ENCODE assay signal across 8 mouse cellular contexts in the genomic region with DNA sequence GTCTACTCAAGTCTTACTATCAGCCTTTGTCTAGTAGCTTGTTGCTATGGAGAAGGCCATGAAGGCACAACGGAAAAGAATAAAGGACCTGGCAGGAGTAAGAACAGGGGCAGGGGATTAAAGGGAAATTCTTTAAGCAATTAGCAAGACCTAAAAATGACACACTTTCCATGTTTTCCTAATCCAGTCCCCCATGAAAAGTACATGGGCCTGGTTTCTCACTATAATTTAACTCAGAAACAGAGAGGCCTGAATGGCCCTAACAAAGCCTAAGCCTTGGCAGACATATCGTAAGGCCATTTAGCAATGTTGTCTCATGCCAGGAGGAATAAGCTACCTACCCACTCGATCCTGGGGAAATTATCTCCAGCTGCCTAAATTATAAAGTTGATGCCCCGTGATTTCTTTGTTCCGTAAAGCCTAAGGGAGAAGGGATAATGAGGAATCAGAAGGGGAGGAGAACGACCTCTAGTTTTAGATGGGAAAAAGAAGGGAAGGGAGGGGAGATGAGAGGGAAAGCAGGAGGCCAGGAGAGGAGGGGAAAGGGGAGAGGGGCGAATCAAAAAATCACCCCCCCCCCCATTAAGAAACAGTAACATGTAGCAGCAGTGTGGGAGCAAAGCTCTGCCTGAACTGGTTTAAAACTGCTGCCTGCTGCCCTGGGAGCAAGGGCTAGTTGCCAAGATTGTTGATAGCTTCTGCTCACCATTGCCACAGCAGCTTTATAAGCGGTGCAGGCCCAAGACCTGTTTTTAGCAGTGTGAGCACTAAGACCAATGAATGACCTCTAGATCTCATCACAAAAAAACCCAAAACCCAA. TPM values are rescaled to one million over a fixed set of nuclear protein-coding genes. Genes with fewer than 3 reads are reported as not detected.
DNase-seq lines count a peak whose midpoint lies in the region; ATAC-seq lines count a peak whose summit lies in the region.

No protein-coding gene starts in this region.

- no peaks in the 10 kb centered on the region for H3K9me3 ChIP-seq in limb, embryonic 12.5 days
- H3K9me3 ChIP-seq in limb, embryonic 10.5 days (replicated peaks), result no peaks in the 10 kb centered on the region
- H3K9me3 ChIP-seq in forebrain, embryonic 11.5 days (ENCODE audit: control insufficient read depth, low read length), result no peaks in the 10 kb centered on the region

- WGBS in limb, embryonic 12.5 days, result 47% methylated on average over 8 of the region's 8 CpGs
- 69% methylated on average over 8 of the region's 8 CpGs for WGBS in limb, embryonic 10.5 days
- 20% methylated on average over 7 of the region's 8 CpGs for WGBS in forebrain, embryonic 11.5 days

- no peak overlapping the region for H3K9ac ChIP-seq in limb, embryonic 12.5 days (replicated peaks)
- H3K9ac ChIP-seq in forebrain, embryonic 11.5 days (ENCODE audit: low read length), result peak overlapping the region; percentile 39

- intact Hi-C loops in heart, postnatal 36 days (cut with DNase I), result no loop called here

- H3K27ac ChIP-seq in limb, embryonic 12.5 days, result peak overlapping the region; percentile 57
- H3K27ac ChIP-seq in limb, embryonic 10.5 days, result no peak overlapping the region
- H3K27ac ChIP-seq in forebrain, embryonic 11.5 days (ENCODE audit: low read depth, low read length), result peak overlapping the region; percentile 67

- no peak for DNase-seq in limb, embryonic 10.5 days (ENCODE audit: low spot score)
- peak; percentile 30 for DNase-seq in brain, embryonic 18.5 days (ENCODE audit: low read depth, low spot score)
- peak; percentile 56 for DNase-seq in forebrain, embryonic 11.5 days (ENCODE audit: low spot score)
- peak; percentile 45 to 51 for DNase-seq in heart, postnatal 36 days
- peak; percentile 19 for DNase-seq in lung, postnatal 25 days (ENCODE audit: low spot score)
- no peak for DNase-seq in c-Kit-positive CD71-positive TER-119-positive erythroid progenitor cells, embryonic 14.5 days (ENCODE audit: low spot score)
- DNase-seq in thymus, postnatal 36 days, result no peak

- no peak for ATAC-seq in limb, embryonic 12.5 days (ENCODE audit: insufficient number of reproducible peaks, insufficient read depth, low FRiP score, low TSS enrichment, low read depth)
- ATAC-seq in forebrain, embryonic 11.5 days (replicated peaks; ENCODE audit: low FRiP score), result 0 out of 2 replicates have a peak, but pooled peaks have one; percentile 15

- H3K4me1 ChIP-seq in limb, embryonic 12.5 days (replicated peaks), result peaks cover 23% of the 10 kb centered on the region
- peaks cover 10% of the 10 kb centered on the region for H3K4me1 ChIP-seq in limb, embryonic 10.5 days
- peaks cover 12% of the 10 kb centered on the region for H3K4me1 ChIP-seq in forebrain, embryonic 11.5 days (replicated peaks; ENCODE audit: control insufficient read depth, insufficient read depth, low read length)

- no peaks in the 10 kb centered on the region for H3K27me3 ChIP-seq in limb, embryonic 12.5 days
- no peaks in the 10 kb centered on the region for H3K27me3 ChIP-seq in limb, embryonic 10.5 days (ENCODE audit: low read depth, poor library complexity, severe bottlenecking)
- no peaks in the 10 kb centered on the region for H3K27me3 ChIP-seq in forebrain, embryonic 11.5 days (ENCODE audit: control insufficient read depth, insufficient read depth, low read length)

- H3K36me3 ChIP-seq in limb, embryonic 12.5 days, result peaks cover 10% of the 10 kb centered on the region
- H3K36me3 ChIP-seq in limb, embryonic 10.5 days, result peaks cover 27% of the 10 kb centered on the region
- peaks cover 3% of the 10 kb centered on the region; the same call in 1 of the 2 replicates for H3K36me3 ChIP-seq in forebrain, embryonic 11.5 days (ENCODE audit: control insufficient read depth, insufficient read depth, low read length)

- H3K4me3 ChIP-seq in limb, embryonic 12.5 days (replicated peaks), result no peak overlapping the region
- no peak overlapping the region for H3K4me3 ChIP-seq in limb, embryonic 10.5 days
- H3K4me3 ChIP-seq in forebrain, embryonic 11.5 days (ENCODE audit: low read depth, low read length), result no peak overlapping the region

- H3K4me2 ChIP-seq in limb, embryonic 12.5 days, result no peak overlapping the region
- no peak overlapping the region for H3K4me2 ChIP-seq in forebrain, embryonic 11.5 days (ENCODE audit: low read depth, low read length, severe bottlenecking)

RNA-seq across cellular contexts. Expression of gene Oaz2, which starts 56.9 kb away (rescaled TPM):
- polyA plus RNA-seq in limb, embryonic 12.5 days (2016; fragmentation: Nextera tagmentation; extraction: Ambion mirVana), result 294 and 296 TPM in 2 replicates
- 267 and 319 TPM in 2 replicates for polyA plus RNA-seq in limb, embryonic 10.5 days (2016; fragmentation: Nextera tagmentation; extraction: Ambion mirVana)
- polyA plus RNA-seq in forebrain, embryonic 11.5 days (2014; fragmentation: Nextera tagmentation; extraction: Ambion mirVana), result 208 and 218 TPM in 2 replicates
- 100 to 1,000 TPM; 225 to 237 TPM for total RNA-seq in heart, postnatal 36 days (2021)

Comparison
In these comparisons a context has a peak if more than half of its experiments do, and no peak if none do; other contexts are left out.
1. DNase-seq: peak in brain, embryonic 18.5 days (single experiment), forebrain, embryonic 11.5 days (single experiment), heart, postnatal 36 days (2 of 2) and lung, postnatal 25 days (single experiment); none in limb, embryonic 10.5 days (single experiment), c-Kit-positive CD71-positive TER-119-positive erythroid progenitor cells, embryonic 14.5 days (single experiment) and thymus, postnatal 36 days (0 of 2).